Mouse (Mus musculus) spleen, adult 2 months (tissue): ENCODE measurements around the gene Lsm12. TPM values are rescaled to one million over a fixed set of nuclear protein-coding genes. Genes with fewer than 3 reads are reported as not detected.
A peak's percentile ranks its signal among the peaks of the same experiment; 100 is the strongest.
"Not testable (repeated sequence)": the region's sequence is repeated elsewhere in the genome, so short reads cannot be mapped to it uniquely, and the experiment has no call there.

ENCODE experiments used
- DNase-seq, 2 experiments: peaks; one replicate each; pipeline versions ENCODE4 v3.0.0 to v3.0.0-alpha.2; 2012 to 2021; ENCODE audit warnings: low spot score in 2 of 2, low read depth in 1 of 2
- H3K27ac ChIP-seq: fragments of 200-500 bp; 2 replicates; pipeline ENCODE4 v1.5.1; 2012; ENCODE audit warnings: low read length, inconsistent platforms; ENCODE audit not compliant: insufficient read depth
- H3K27me3 ChIP-seq: fragments of 200-500 bp; 2 replicates; pipeline ENCODE4 v1.6.1; 2012; ENCODE audit warnings: mild to moderate bottlenecking, moderate library complexity, low read length, inconsistent platforms; ENCODE audit not compliant: control insufficient read depth, insufficient read depth
- H3K36me3 ChIP-seq: fragments of 200-500 bp; 2 replicates; pipeline ENCODE4 v1.6.1; 2012; ENCODE audit warnings: mild to moderate bottlenecking, low read length, inconsistent platforms; ENCODE audit not compliant: control insufficient read depth, insufficient read depth
- H3K4me1 ChIP-seq: fragments of 200-500 bp; 2 replicates; pipeline ENCODE4 v1.6.1; 2011; ENCODE audit warnings: inconsistent platforms; ENCODE audit not compliant: control insufficient read depth, insufficient read depth, insufficient read length
- H3K4me3 ChIP-seq: fragments of 200-500 bp; 2 replicates; pipeline ENCODE4 v1.5.1; 2011; ENCODE audit warnings: mild to moderate bottlenecking, inconsistent platforms; ENCODE audit not compliant: insufficient read depth, insufficient read length; ENCODE audit errors: extremely low read depth
- CTCF ChIP-seq: fragments of 200-500 bp; IDR thresholded peaks from 2 replicates; pipeline ENCODE4 v1.5.1; 2011; ENCODE audit warnings: mild to moderate bottlenecking, inconsistent platforms; ENCODE audit not compliant: insufficient read depth, insufficient read length, insufficient replicate concordance; ENCODE audit errors: extremely low read depth
- POLR2A ChIP-seq: fragments of 200-500 bp; IDR thresholded peaks from 2 replicates; pipeline ENCODE4 v1.6.1; 2011; ENCODE audit warnings: low read depth, low read length, inconsistent platforms
- WGBS: fragments of 180-500 bp; shearing (Covaris S2); methylation state at CpG from one replicate; pipeline ENCODE4 v1.1.7; 2018; 5-methylcytosine and 5-hydroxymethylcytosine counted together
- polyA plus RNA-seq: library from polyadenylated mRNA; depleted of rRNA; stranded (reverse); fragments of >200 nt; gene quantifications from 2 replicates; pipeline ENCODE4 v1.2.3, GENCODE M21; 2012

Gene Lsm12
- polyA plus RNA-seq, 1 experiment: 18.0 TPM

GRCm38 (mm10) chr11:102159781-102160180 is 25.3 kb downstream of the Lsm12 start:
- no peaks in the 10 kb centered on the region for H3K27me3 ChIP-seq
- no peak for DNase-seq
- WGBS: 73% methylated on average over 5 of the region's 5 CpGs
- H3K36me3 ChIP-seq: peaks cover 17% of the 10 kb centered on the region
- no peak overlapping the region for H3K27ac ChIP-seq
- TF ChIP-seq CTCF (no peak), POLR2A (no peak)
- no peak overlapping the region for H3K4me3 ChIP-seq
- H3K4me1 ChIP-seq: peaks cover 2% of the 10 kb centered on the region; the same call in 1 of the 2 replicates

- H3K36me3 ChIP-seq: peaks cover 13% of the 10 kb centered on the region
- WGBS: 80% methylated on average over 2 of the region's 2 CpGs
- not testable (repeated sequence) for H3K27ac ChIP-seq, H3K27me3 ChIP-seq, H3K4me1 ChIP-seq, H3K4me3 ChIP-seq, DNase-seq
These were observed 27.1 kb downstream of the Lsm12 start for GRCm38 (mm10) chr11:102158024-102158423.

- peaks cover 2% of the 10 kb centered on the region; the same call in 1 of the 2 replicates for H3K4me1 ChIP-seq
- H3K27me3 ChIP-seq: no peaks in the 10 kb centered on the region
- no peak for DNase-seq
- TF ChIP-seq POLR2A (no peak), CTCF (no peak)
- no peak overlapping the region for H3K27ac ChIP-seq
- H3K4me3 ChIP-seq: no peak overlapping the region
- H3K36me3 ChIP-seq: peaks cover 6% of the 10 kb centered on the region
- 13% methylated on average over 1 of the region's 1 CpGs for WGBS
These were observed 28.4 kb downstream of the Lsm12 start for GRCm38 (mm10) chr11:102156786-102157089.

- WGBS: 1% methylated on average over 37 of the region's 37 CpGs
These were observed 28.9 kb downstream of the Lsm12 start, which contains the start of gene Tmem101 for GRCm38 (mm10) chr11:102156039-102156785. Gene Tmem101 (minus strand): TSS chr11:102156404.

GRCm38 (mm10) chr11:102147213-102147989 is 37.7 kb downstream of the Lsm12 start:
- no peak overlapping the region for H3K27ac ChIP-seq
- TF ChIP-seq POLR2A (no peak), CTCF (no peak)
- 0 out of 2 replicates have a peak, but pooled peaks cover 3% of the 10 kb centered on the region for H3K4me1 ChIP-seq
- peaks cover 18% of the 10 kb centered on the region for H3K27me3 ChIP-seq
- WGBS: 19% methylated on average over 34 of the region's 34 CpGs
- H3K4me3 ChIP-seq: no peak overlapping the region
- H3K36me3 ChIP-seq: no peaks in the 10 kb centered on the region
- DNase-seq: no peak

More at GRCm38 (mm10) chr11:102156039-102156785, 28.9 kb downstream of the Lsm12 start, which contains the start of gene Tmem101:
- peak within 1 kb of the TSS; percentile 90 for H3K4me3 ChIP-seq
- peaks cover 2% of the 10 kb centered on the region; the same call in 1 of the 2 replicates for H3K4me1 ChIP-seq
- H3K27ac ChIP-seq: no peak within 1 kb of the TSS
- H3K27me3 ChIP-seq: no peaks in the 10 kb centered on the region
- peaks cover 4% of the 10 kb centered on the region for H3K36me3 ChIP-seq
- TF ChIP-seq CTCF (no peak), POLR2A (peak; percentile 16; the same call in 1 of the 2 replicates)
- DNase-seq: peak; percentile 80

- no peak for TF ChIP-seq POLR2A
- TF ChIP-seq CTCF: no peak
- Histone ChIP-seq H3K4me3 (no peak overlapping the region), H3K4me1 (0 out of 2 replicates have a peak, but pooled peaks cover 3% of the 10 kb centered on the region), H3K27ac (no peak overlapping the region), H3K36me3 (no peaks in the 10 kb centered on the region), H3K27me3 (peaks cover 18% of the 10 kb centered on the region)
- 18% methylated on average over 17 of the region's 17 CpGs for WGBS
- DNase-seq: no peak
These were observed 38.6 kb downstream of the Lsm12 start for GRCm38 (mm10) chr11:102146531-102146930.
